In the genomic region with DNA sequence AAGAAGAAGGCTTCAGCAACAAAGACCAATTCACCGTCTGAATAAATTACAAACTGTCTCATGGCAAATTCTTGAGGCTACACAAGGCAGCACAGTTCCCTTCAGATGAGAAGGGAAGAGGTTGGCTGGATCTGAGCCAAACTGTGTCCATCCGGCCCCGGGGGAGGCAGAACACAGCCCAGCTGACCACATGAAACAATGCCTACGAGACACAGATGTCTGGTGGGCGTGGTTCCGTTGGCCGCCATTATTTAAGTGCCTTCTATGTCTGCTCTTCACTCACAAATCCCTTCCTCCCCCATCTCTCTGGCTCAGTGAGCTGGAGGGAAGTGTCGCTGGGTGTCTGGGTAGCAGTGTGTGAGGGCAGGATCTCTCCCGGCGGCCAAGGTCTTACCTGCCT, we compare ENCODE assay signal across 8 mouse cellular contexts.
DNase-seq lines count a peak whose midpoint lies in the region; ATAC-seq lines count a peak whose summit lies in the region.

No protein-coding gene starts in this region.

- DNase-seq in embryo, embryonic 10 days (ENCODE audit: low spot score) = peak; percentile 41
- DNase-seq in embryo, embryonic 9.5 days (ENCODE audit: extremely low spot score) = no peak
- DNase-seq in spleen, adult 18-20 months = peak; percentile 19 to 32
- no peak for DNase-seq in spleen, postnatal 4 days (ENCODE audit: low spot score in 2 of 2)
- DNase-seq in kidney, adult 9 months = peak; percentile 46
- DNase-seq in thymus, postnatal 4 days = peak; percentile 63
- DNase-seq in adrenal gland, adult 8-10 months = no peak

- peak; percentile 38; the same call in 1 of the 2 replicates for ATAC-seq in monocyte, adult 5-6 weeks (replicated peaks; ENCODE audit: insufficient number of reproducible peaks, low FRiP score, low TSS enrichment, poor library complexity, severe bottlenecking)

Comparison
In these comparisons a context has a peak if more than half of its experiments do, and no peak if none do; other contexts are left out.
1. DNase-seq: peak in embryo, embryonic 10 days (single experiment), spleen, adult 18-20 months (2 of 2), kidney, adult 9 months (single experiment) and thymus, postnatal 4 days (single experiment); none in embryo, embryonic 9.5 days (single experiment), spleen, postnatal 4 days (0 of 2) and adrenal gland, adult 8-10 months (single experiment).